Mouse (Mus musculus) MEL (cell line): ENCODE measurements at regions not wholly inside any gene's neighbourhood (a gene's known extent, or its start where the extent isn't known, plus 50 kb on each side); places are given as distances from the start of the nearest gene placed in this dataset.

Source experiments
- DNase-seq: peaks from one replicate; pipeline ENCODE4 v3.0.0; 2011; ENCODE audit warnings: low read depth, low spot score
- H3K27ac ChIP-seq: 2 replicates; pipeline ENCODE4 v1.5.1; 2012; ENCODE audit warnings: low read depth, mild to moderate bottlenecking, control low read depth, low read length, moderate library complexity; ENCODE audit not compliant: control insufficient read depth
- H3K27me3 ChIP-seq, 2 experiments: fragments of 150-350 bp in 1 of 2; sonication (generic) in 1 of 2; 2 replicates each; pipeline ENCODE4 v1.6.1; 2012; ENCODE audit warnings: low read length in 2 of 2, mild to moderate bottlenecking in 2 of 2, improper control_type of control experiment in 1 of 2, moderate library complexity in 1 of 2; ENCODE audit not compliant: insufficient read depth in 2 of 2, control insufficient read depth in 1 of 2
- H3K36me3 ChIP-seq, 2 experiments: 2 replicates each; pipeline ENCODE4 v1.6.1; 2012 to 2014; ENCODE audit warnings: low read length in 2 of 2, improper control_type of control experiment in 1 of 2, inconsistent platforms in 1 of 2, mild to moderate bottlenecking in 1 of 2; ENCODE audit not compliant: insufficient read depth in 2 of 2, control insufficient read depth in 1 of 2
- H3K4me1 ChIP-seq, 2 experiments: fragments of 150-350 bp in 1 of 2; sonication (generic) in 1 of 2; 2 replicates each; pipeline ENCODE4 v1.6.1; 2012; ENCODE audit warnings: low read length in 2 of 2, improper control_type of control experiment in 1 of 2, mild to moderate bottlenecking in 1 of 2; ENCODE audit not compliant: insufficient read depth in 2 of 2, control insufficient read depth in 1 of 2
- H3K4me3 ChIP-seq, 2 experiments: fragments of 150-350 bp in 1 of 2; sonication (generic) in 1 of 2; 2 replicates each; pipeline ENCODE4 v1.5.1; 2012; ENCODE audit warnings: low read depth in 2 of 2, low read length in 2 of 2, mild to moderate bottlenecking in 2 of 2, moderate library complexity in 2 of 2, control low read depth in 1 of 2, improper control_type of control experiment in 1 of 2; ENCODE audit not compliant: control insufficient read depth in 1 of 2, insufficient read depth in 1 of 2
- H3K79me2 ChIP-seq: 2 replicates; pipeline ENCODE4 v1.6.1; 2012; ENCODE audit warnings: mild to moderate bottlenecking, low read length, moderate library complexity; ENCODE audit not compliant: control insufficient read depth, poor library complexity, insufficient read depth
- H3K9ac ChIP-seq: 2 replicates; pipeline ENCODE4 v1.6.1; 2012; ENCODE audit warnings: low read depth, mild to moderate bottlenecking, control low read depth, low read length, moderate library complexity; ENCODE audit not compliant: control insufficient read depth, poor library complexity, severe bottlenecking
- H3K9me3 ChIP-seq: fragments of 150-350 bp; sonication (generic); replicated peaks from 2 replicates; pipeline ENCODE4 v1.6.1; 2012; ENCODE audit warnings: mild to moderate bottlenecking, low read length, improper control_type of control experiment, moderate library complexity; ENCODE audit not compliant: insufficient read depth
- CHD2 ChIP-seq: IDR thresholded peaks from 2 replicates; pipeline ENCODE4 v1.6.1; 2011; ENCODE audit warnings: low read length, improper control_type of control experiment
- CTCF ChIP-seq, 3 experiments: IDR thresholded peaks in 2 of 3; conservative IDR thresholded peaks in 1 of 3; 2 replicates each; pipeline ENCODE4 v1.5.1; 2011 to 2012; ENCODE audit warnings: low read length in 3 of 3, low read depth in 2 of 3, mild to moderate bottlenecking in 2 of 3, improper control_type of control experiment in 1 of 3, inconsistent platforms in 1 of 3, mixed read lengths in 1 of 3, moderate library complexity in 1 of 3; ENCODE audit not compliant: control insufficient read depth in 1 of 3, insufficient read depth in 1 of 3, poor library complexity in 1 of 3, severe bottlenecking in 1 of 3
- ELF1 ChIP-seq: IDR thresholded peaks from 2 replicates; pipeline ENCODE4 v1.6.1; 2014; ENCODE audit warnings: low read depth, mild to moderate bottlenecking, inconsistent platforms, low read length, improper control_type of control experiment, moderate library complexity
- EP300 ChIP-seq, 2 experiments: IDR thresholded peaks; 2 replicates each; pipeline ENCODE4 v1.6.1; 2011; ENCODE audit warnings: improper control_type of control experiment in 2 of 2, low read length in 2 of 2, low read depth in 1 of 2, mild to moderate bottlenecking in 1 of 2
- ETS1 ChIP-seq: IDR thresholded peaks from 2 replicates; pipeline ENCODE4 v1.6.1; 2012; ENCODE audit warnings: low read depth, mild to moderate bottlenecking, inconsistent platforms, low read length, improper control_type of control experiment, moderate library complexity
- JUND ChIP-seq: IDR thresholded peaks from 2 replicates; pipeline ENCODE4 v1.6.1; 2011; ENCODE audit warnings: low read depth, mild to moderate bottlenecking, improper control_type of control experiment, low read length
- KAT2A ChIP-seq: conservative IDR thresholded peaks from 2 replicates; pipeline ENCODE4 v1.6.1; 2012; ENCODE audit warnings: low read depth, low read length, improper control_type of control experiment, inconsistent platforms
- MAFK ChIP-seq: IDR thresholded peaks from 2 replicates; pipeline ENCODE4 v1.6.1; 2011; ENCODE audit warnings: low read depth, mild to moderate bottlenecking, low read length, improper control_type of control experiment, borderline replicate concordance
- MAX ChIP-seq: IDR thresholded peaks from 2 replicates; pipeline ENCODE4 v1.6.1; 2011; ENCODE audit warnings: low read length, improper control_type of control experiment
- MXI1 ChIP-seq: IDR thresholded peaks from 2 replicates; pipeline ENCODE4 v1.6.1; 2011; ENCODE audit warnings: mild to moderate bottlenecking, low read depth, low read length, improper control_type of control experiment
- MYC ChIP-seq: IDR thresholded peaks from 2 replicates; pipeline ENCODE4 v1.6.1; 2011; ENCODE audit warnings: low read depth, mild to moderate bottlenecking, low read length, improper control_type of control experiment, moderate library complexity
- NELFE ChIP-seq: IDR thresholded peaks from 2 replicates; pipeline ENCODE4 v1.6.1; 2011; ENCODE audit warnings: low read depth, low read length, improper control_type of control experiment
- NRF1 ChIP-seq: IDR thresholded peaks from 2 replicates; pipeline ENCODE4 v1.6.1; 2014; ENCODE audit warnings: low read depth, mild to moderate bottlenecking, inconsistent platforms, low read length, improper control_type of control experiment, moderate library complexity; ENCODE audit not compliant: poor library complexity, insufficient read depth, severe bottlenecking
- POLR2A ChIP-seq, 2 experiments: IDR thresholded peaks; 2 replicates each; pipeline ENCODE4 v1.6.1; 2011 to 2012; ENCODE audit warnings: low read length in 2 of 2, mild to moderate bottlenecking in 2 of 2, control low read depth in 1 of 2, improper control_type of control experiment in 1 of 2, low read depth in 1 of 2, moderate library complexity in 1 of 2; ENCODE audit not compliant: control insufficient read depth in 1 of 2, insufficient read depth in 1 of 2, poor library complexity in 1 of 2
- POLR2AphosphoS2 ChIP-seq: IDR thresholded peaks from 2 replicates; pipeline ENCODE4 v1.6.1; 2011; ENCODE audit warnings: low read length, improper control_type of control experiment
- RCOR1 ChIP-seq: IDR thresholded peaks from 2 replicates; pipeline ENCODE4 v1.6.1; 2012; ENCODE audit warnings: low read depth, mild to moderate bottlenecking, inconsistent platforms, low read length, improper control_type of control experiment
- SIN3A ChIP-seq: IDR thresholded peaks from 2 replicates; pipeline ENCODE4 v1.6.1; 2012; ENCODE audit warnings: low read length, improper control_type of control experiment, inconsistent platforms
- TAL1 ChIP-seq: IDR thresholded peaks from 2 replicates; pipeline ENCODE4 v1.6.1; 2012; ENCODE audit warnings: mild to moderate bottlenecking, inconsistent platforms, low read length, moderate library complexity, mixed read lengths
- TBP ChIP-seq: IDR thresholded peaks from 2 replicates; pipeline ENCODE4 v1.8.0; 2011; ENCODE audit warnings: low read depth, low read length, improper control_type of control experiment
- UBTF ChIP-seq: IDR thresholded peaks from 2 replicates; pipeline ENCODE4 v1.6.1; 2012; ENCODE audit warnings: low read depth, mild to moderate bottlenecking, inconsistent platforms, low read length, improper control_type of control experiment, moderate library complexity, borderline replicate concordance; ENCODE audit not compliant: insufficient read depth
- ZKSCAN1 ChIP-seq: IDR thresholded peaks from 2 replicates; pipeline ENCODE4 v1.6.1; 2012; ENCODE audit warnings: low read depth, mild to moderate bottlenecking, inconsistent platforms, low read length, improper control_type of control experiment, moderate library complexity
- ZNF384 ChIP-seq: IDR thresholded peaks from 2 replicates; pipeline ENCODE4 v1.6.1; 2012; ENCODE audit warnings: low read depth, mild to moderate bottlenecking, inconsistent platforms, low read length, improper control_type of control experiment

- Histone ChIP-seq H3K9ac (no peak overlapping the region), H3K27me3 (no peaks in the 10 kb centered on the region), H3K36me3 (no peaks in the 10 kb centered on the region), H3K9me3 (no peaks in the 10 kb centered on the region), H3K4me3 (no peak overlapping the region), H3K79me2 (no peaks in the 10 kb centered on the region), H3K27ac (no peak overlapping the region), H3K4me1 (no peaks in the 10 kb centered on the region)
- no peak for TF ChIP-seq RCOR1
- TF ChIP-seq JUND = no peak
- no peak for TF ChIP-seq CHD2
- no peak for TF ChIP-seq SIN3A
- TF ChIP-seq POLR2AphosphoS2 = no peak
- no peak for TF ChIP-seq NRF1
- TF ChIP-seq ZNF384 = no peak
- no peak for TF ChIP-seq NELFE
- TF ChIP-seq CTCF (IDR thresholded peaks at IDR 0.05 in 2 of 3, conservative IDR thresholded peaks at IDR 0.05 in 1 of 3; ENCODE audit: control insufficient read depth in 1 of 3, insufficient read depth in 1 of 3, low read depth in 2 of 3, low read length in 3 of 3, poor library complexity in 1 of 3, severe bottlenecking in 1 of 3) = no peak
- TF ChIP-seq MYC = no peak
- no peak for TF ChIP-seq MAFK
- TF ChIP-seq EP300 (IDR thresholded peaks at IDR 0.05; ENCODE audit: low read depth in 1 of 2, low read length in 2 of 2) = no peak
- TF ChIP-seq TBP = no peak
- no peak for TF ChIP-seq MXI1
- TF ChIP-seq TAL1 = no peak
- TF ChIP-seq ETS1 = no peak
- TF ChIP-seq ZKSCAN1 = no peak
- DNase-seq = no peak
Measured at GRCm38 (mm10) chr1:75935866-75936265, 389.8 kb downstream of the Slc4a3 start.

DNA sequence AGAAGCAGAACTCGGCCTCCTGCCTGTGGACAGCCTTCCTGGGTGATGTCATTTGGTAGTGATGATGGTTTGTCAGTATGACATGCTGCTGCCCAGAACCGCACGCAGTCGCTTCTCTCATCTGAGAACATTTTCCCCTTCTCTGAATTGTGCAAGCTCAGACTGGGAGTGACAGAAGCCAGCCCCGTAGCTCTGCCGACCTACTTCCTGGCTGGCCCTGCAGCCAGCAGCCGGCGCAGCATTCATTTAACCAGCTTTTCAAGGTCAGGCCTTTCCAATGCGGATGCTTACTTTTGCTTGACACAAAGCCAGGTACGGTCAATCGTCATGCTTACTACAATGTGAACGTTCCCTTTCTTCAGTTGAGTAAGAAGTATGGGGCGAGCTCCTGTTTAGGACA is 390.5 kb downstream of the Slc4a3 start:
- Histone ChIP-seq H3K9ac (no peak overlapping the region), H3K27ac (no peak overlapping the region), H3K79me2 (no peaks in the 10 kb centered on the region), H3K4me1 (no peaks in the 10 kb centered on the region), H3K4me3 (no peak overlapping the region), H3K9me3 (no peaks in the 10 kb centered on the region), H3K36me3 (no peaks in the 10 kb centered on the region), H3K27me3 (no peaks in the 10 kb centered on the region)
- TF ChIP-seq UBTF (no peak), ELF1 (no peak), MAX (no peak), KAT2A (no peak), POLR2A (IDR thresholded peaks at IDR 0.05; ENCODE audit: control insufficient read depth in 1 of 2, insufficient read depth in 1 of 2, low read depth in 1 of 2, low read length in 2 of 2, poor library complexity in 1 of 2) (no peak), NELFE (no peak)
- DNase-seq = no peak
